Mouse (Mus musculus) spleen, postnatal 36 days (tissue): ENCODE measurements around the gene Zc3hav1.

Experiments
- DNase-seq, 2 experiments: peaks; one replicate each; pipeline ENCODE4 v3.0.0; 2022; ENCODE audit warnings: low spot score in 2 of 2, mixed read lengths in 1 of 2

Zc3hav1 gene

GRCm38 (mm10) chr6:38297580-38298245 lies 56.7 kb downstream of the Zc3hav1 start:
- no peak for DNase-seq

GRCm38 (mm10) chr6:38293708-38294107 lies 60.7 kb downstream of the Zc3hav1 start:
- DNase-seq, result no peak

DNA sequence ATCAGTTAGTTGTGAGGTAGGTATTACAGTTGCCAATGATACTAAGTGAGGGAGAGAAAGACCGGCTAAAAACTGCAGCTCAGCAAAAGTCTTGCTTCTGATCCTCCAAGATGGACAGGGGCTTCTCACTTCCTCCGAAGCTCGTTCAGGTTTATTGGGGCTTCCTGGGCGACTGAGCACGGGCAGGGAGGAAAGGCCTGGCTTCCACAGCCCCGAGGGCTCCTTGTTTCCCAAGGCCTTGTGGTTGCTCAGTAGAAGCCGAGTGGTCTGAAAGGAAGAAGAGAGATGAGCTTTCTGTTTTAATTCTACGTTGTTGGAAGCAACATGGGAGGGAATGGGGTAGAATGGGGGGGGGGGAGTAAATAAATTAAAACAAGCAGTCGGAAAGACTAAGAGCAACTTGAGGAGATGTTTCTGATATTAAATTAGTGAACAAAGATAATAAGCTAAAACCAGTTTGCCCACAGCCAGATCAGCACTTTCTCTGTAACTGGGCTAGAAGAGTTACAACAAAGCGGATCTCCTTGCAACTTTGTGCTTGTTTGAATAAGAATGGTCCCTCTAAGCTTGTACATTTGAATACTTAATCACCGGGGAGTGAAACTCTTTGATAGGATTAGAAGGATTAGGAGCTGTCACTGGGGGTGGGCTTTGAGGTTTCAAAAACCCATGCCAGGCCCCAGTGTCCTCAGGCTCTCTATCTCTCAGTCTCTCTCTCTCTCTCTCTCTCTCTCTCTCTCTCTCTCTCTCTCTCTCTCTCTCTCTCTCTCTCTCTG lies 61.3 kb downstream of the Zc3hav1 start:
- no peak for DNase-seq

DNA sequence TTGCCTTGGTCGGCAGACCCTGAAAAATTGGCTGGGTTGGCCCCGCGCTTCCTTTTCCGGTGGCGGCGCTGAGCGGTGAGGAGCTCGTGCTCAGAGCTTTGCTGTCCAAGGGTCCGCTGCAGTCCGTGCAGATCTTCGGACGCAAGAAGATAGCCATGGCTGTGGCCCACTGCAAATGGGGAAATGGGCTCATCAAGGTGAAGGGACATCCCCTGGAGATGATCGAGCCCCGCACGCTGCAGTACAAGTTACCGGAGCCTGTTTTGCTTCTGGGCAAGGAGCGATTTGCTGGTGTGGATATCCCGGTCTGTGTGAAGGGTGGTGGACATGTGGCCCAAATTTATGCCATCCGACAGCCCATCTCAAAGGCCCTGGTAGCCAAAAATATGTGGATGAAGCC lies 70.0 kb downstream of the Zc3hav1 start:
- no peak for DNase-seq

GRCm38 (mm10) chr6:38264466-38264865 lies 89.9 kb downstream of the Zc3hav1 start:
- DNase-seq, result no peak

DNA sequence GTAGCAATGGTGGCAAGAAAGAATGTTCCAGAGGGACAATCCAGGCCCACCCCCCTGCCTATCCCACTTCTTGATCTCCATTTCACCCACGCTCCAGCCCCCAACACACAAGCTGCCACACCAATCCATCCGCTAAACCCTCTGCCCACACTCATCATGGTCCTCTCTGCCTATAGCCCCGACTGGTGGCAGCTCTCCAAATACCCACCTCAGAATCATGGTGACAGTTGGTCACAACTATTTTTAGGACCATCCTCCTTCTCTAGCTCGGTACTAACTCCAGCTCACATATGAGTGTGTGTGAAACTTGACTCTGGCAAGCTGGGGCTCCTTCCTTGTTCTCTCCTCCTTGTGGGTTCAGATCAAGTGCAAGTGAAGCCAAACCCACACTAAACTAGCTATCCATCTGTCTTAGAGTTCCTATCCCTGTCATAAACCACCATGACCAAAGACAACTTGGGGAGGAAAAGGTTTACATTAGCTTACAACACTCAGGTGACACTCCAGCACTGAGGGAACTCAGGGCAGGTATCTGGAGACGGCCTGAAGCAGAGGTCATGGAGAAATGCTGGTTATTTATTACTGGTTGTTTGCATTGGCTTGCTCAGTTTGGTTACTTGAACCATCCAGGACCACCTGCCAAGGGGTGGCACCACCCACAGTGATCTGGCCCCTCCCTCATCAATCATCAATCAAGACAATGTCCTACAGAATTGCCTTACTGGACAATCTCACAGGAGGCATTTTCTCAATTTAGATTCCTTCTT lies 90.8 kb downstream of the Zc3hav1 start:
- DNase-seq, result no peak

DNA sequence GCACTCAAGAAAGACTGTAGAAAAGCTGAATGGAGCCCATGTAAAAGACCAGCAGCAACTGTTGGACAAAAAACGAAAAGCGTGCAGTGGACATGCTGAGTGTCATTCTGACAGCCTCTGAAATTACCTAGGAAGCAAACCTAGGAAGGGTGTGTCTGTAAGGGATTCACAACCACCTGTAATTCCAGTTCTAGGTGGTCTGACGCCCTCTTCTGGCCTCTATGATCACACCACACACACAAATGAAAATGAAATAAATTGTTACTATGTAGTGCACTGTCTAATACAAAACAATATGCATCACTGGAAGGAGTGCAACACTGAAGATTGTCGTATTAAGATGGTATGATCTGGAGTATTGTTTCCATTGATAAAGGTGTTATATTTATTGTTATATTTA lies 92.5 kb downstream of the Zc3hav1 start:
- no peak for DNase-seq

DNA sequence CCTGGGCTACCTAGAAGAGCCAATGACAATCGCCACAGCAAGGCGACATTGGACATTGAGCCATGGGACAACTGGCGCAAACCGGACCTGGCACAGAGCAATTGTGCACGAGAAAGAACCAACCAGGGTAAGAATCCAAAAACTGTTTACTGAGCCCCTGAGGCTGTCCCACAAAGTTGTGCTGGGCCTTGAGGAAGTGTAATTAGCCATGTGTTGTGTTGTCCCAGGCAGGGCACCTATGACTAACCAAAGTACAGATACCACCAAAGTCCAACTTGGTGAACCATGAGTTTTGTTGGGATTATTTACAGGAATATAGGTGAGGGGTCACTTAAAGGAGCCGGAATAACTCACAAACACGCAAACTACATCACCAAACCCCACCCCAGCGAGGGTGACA lies 96.9 kb downstream of the Zc3hav1 start:
- no peak for DNase-seq

DNA sequence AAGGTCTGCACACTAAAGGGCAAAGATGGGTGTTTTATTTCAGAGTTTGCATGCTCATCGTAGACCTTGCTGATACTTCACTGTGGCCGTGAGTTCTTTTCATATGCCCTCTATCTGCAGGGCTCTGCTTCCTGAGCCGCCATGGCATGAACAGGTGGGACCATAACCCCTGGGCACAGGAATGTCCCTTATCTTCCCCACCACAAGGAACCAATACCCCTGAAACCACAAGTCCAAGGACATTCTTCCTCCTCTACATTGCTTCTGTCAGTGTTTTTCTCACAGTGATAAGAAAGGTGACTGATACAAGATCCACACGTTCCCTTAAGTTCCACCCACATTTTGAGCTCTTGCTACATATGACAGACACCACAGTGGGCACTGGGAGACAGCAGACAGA lies 97.6 kb downstream of the Zc3hav1 start:
- DNase-seq, result no peak

DNA sequence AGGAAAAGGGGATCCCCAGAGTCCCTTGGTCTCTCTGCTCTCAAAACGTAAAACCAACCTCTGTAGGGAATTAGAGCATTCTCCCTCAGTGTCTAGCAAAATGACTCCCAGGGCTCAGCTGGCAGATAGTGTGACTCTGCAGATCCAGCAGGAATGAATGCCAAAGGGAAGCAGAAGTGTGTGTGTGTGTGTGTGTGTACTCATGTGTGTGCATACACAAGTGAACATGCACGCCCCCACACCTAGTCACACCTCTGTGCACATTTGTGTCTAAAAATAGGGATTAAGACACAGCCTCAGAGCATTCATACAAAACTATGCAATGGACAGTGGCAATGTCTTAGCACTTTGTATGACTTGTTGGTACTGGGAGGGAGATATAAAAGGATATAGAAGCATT lies 98.6 kb downstream of the Zc3hav1 start:
- no peak for DNase-seq
